Mouse (Mus musculus) erythroblast, embryonic 14.5 days (primary cell): ENCODE data around the gene Uroc1.

Source experiments
- GATA1 ChIP-seq: IDR thresholded peaks from 2 replicates; pipeline ENCODE4 v1.6.1; 2012; ENCODE audit warnings: low read length, inconsistent platforms, mixed read lengths
- TAL1 ChIP-seq: IDR thresholded peaks from 3 replicates; pipeline ENCODE4 v1.6.1; 2012; ENCODE audit warnings: low read length, inconsistent platforms, mixed read lengths

DNA sequence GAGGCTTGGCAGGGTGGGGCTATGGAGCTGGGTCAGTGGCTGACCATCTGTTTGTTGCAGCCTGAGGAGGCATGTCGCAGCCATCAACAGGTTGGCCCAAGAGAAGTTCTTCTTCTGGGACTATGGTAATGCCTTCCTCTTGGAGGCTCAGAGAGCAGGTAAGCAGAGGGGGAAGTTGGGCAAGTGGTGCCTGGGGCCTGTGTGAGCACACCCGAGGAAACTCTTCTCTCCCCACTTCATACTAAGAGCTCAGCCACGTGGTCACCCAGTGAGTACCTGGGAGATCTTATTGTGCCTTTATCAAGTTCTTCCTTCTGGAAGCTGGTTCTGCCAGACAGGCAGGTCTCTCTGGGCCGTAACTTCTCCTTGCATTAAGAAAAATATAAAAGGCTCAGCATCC is 14.1 kb downstream of the Uroc1 start:
- no peak for TF ChIP-seq GATA1
- no peak for TF ChIP-seq TAL1
